Mouse (Mus musculus) liver, adult 2 months (tissue): ENCODE data around the gene Ddrgk1.

ENCODE experiments used
- CTCF ChIP-seq: fragments of 200-500 bp; IDR thresholded peaks from 2 replicates; pipeline ENCODE4 v1.5.1; 2011; ENCODE audit warnings: low read depth, low read length, control low read depth
- POLR2A ChIP-seq: fragments of 200-500 bp; IDR thresholded peaks from 2 replicates; pipeline ENCODE4 v1.6.1; 2011; ENCODE audit warnings: low read length, control low read depth; ENCODE audit not compliant: insufficient read depth; ENCODE audit errors: extremely low read depth

GRCm38 (mm10) chr2:130635847-130636246 lies 28.6 kb downstream of the Ddrgk1 start:
- TF ChIP-seq POLR2A: no peak
- TF ChIP-seq CTCF: no peak
